Mouse (Mus musculus) neural tube, embryonic 13.5 days (tissue): ENCODE data around the gene Tspan9. TPM values are rescaled to one million over a fixed set of nuclear protein-coding genes. Genes with fewer than 3 reads are reported as not detected.
A peak's percentile ranks its signal among the peaks of the same experiment; 100 is the strongest.

Source experiments
- ATAC-seq: fragments of 200-750 bp; cut with Nextera tagmentation; 2 replicates; pipeline ENCODE4 v1.8.0; 2017; ENCODE audit warnings: low read depth, mild to moderate bottlenecking, moderate TSS enrichment, moderate library complexity
- H3K27ac ChIP-seq: fragments of 300-500 bp; sonication (generic); replicated peaks from 2 replicates; pipeline ENCODE4 v1.5.1; 2015; ENCODE audit warnings: moderate library complexity, mild to moderate bottlenecking, inconsistent platforms
- H3K27me3 ChIP-seq: fragments of 300-500 bp; sonication (generic); 2 replicates; pipeline ENCODE4 v1.6.1; 2015; ENCODE audit warnings: mild to moderate bottlenecking, inconsistent platforms
- H3K36me3 ChIP-seq: fragments of 300-500 bp; sonication (generic); 2 replicates; pipeline ENCODE4 v1.6.1; 2015; ENCODE audit warnings: mild to moderate bottlenecking, inconsistent platforms
- H3K4me1 ChIP-seq: fragments of 300-500 bp; sonication (generic); replicated peaks from 2 replicates; pipeline ENCODE4 v1.6.1; 2015; ENCODE audit warnings: inconsistent platforms
- H3K4me2 ChIP-seq: fragments of 300-500 bp; sonication (generic); 2 replicates; pipeline ENCODE4 v1.6.1; 2015; ENCODE audit warnings: inconsistent platforms, mild to moderate bottlenecking, moderate library complexity
- H3K4me3 ChIP-seq: fragments of 300-500 bp; sonication (generic); 2 replicates; pipeline ENCODE4 v1.5.1; 2015; ENCODE audit warnings: mild to moderate bottlenecking, inconsistent platforms
- H3K9ac ChIP-seq: fragments of 300-500 bp; sonication (generic); 2 replicates; pipeline ENCODE4 v1.6.1; 2015; ENCODE audit warnings: moderate library complexity, mild to moderate bottlenecking, inconsistent platforms
- H3K9me3 ChIP-seq: fragments of 300-500 bp; sonication (generic); 2 replicates; pipeline ENCODE4 v1.6.1; 2016; ENCODE audit warnings: inconsistent platforms
- WGBS: fragments of 180-500 bp; shearing (Covaris S2); methylation state at CpG from one replicate; pipeline ENCODE4 v1.1.7; 2015; 5-methylcytosine and 5-hydroxymethylcytosine counted together
- polyA plus RNA-seq: library from polyadenylated mRNA; unstranded; fragments of >200 nt; fragmentation: Nextera tagmentation; extraction: Ambion mirVana; gene quantifications from 2 replicates; pipeline ENCODE4 v1.2.1, GENCODE M21; 2015

Tspan9 gene
- polyA plus RNA-seq, 1 experiment from 2014 or later, result 38.5 TPM

DNA sequence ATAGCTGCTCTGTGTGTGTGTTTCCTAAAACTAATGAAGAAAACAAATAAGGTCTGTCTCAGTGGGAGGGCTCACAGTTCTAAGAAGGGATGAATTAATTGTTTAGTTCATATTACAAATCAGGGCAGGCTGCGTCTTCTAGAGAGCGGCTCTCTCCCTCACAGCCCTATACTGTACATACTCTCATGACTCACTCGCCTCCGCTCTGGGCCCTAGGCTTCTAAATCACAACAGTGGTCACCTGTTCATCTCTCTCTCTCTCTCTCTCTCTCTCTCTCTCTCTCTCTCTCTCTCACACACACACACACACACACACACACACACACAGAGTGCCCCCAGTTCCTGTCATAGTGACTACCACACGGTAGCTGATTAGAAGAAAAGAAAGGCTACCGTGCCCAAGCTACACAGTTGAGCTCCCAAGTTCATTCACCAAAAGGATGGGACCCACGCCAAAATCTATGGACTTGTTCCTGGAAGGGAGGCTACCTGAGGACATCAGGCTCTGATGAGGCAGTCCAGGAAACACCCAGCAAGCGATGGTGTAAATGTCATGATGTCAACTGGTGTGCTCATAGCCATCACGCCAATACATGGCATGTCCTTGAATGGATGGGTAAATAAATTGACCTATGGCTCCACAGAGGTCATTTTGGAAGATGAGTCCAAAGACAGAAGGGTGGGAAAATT lies 104.2 kb downstream of the Tspan9 start:
- WGBS, result 80% methylated on average over 9 of the region's 9 CpGs
- Histone ChIP-seq H3K9me3 (no peaks in the 10 kb centered on the region), H3K4me1 (peaks cover 53% of the 10 kb centered on the region)

DNA sequence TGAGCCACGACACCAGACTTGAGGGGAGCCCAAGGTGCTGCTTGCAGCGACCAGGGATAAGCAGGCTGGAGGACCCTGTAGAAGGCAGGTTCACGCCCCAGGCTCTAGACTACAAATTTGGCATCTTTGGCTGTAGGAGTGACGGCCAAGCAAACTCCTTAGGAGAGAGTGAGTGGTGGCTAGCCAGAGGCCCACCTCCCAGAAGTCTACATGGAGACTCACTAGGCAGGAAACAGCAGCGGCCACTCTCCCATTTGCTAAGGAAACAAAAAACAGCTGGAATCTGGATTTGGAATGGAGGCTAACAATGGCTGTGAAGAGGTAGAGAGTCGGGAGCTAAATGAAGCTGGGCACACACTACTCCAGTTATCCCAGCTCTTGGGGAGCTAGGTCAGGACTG lies 104.8 kb downstream of the Tspan9 start:
- no peak for ATAC-seq
- Histone ChIP-seq H3K4me3 (no peak overlapping the region), H3K4me1 (peaks cover 53% of the 10 kb centered on the region), H3K36me3 (no peaks in the 10 kb centered on the region), H3K9ac (no peak overlapping the region), H3K27ac (no peak overlapping the region), H3K9me3 (no peaks in the 10 kb centered on the region), H3K27me3 (peaks cover 19% of the 10 kb centered on the region), H3K4me2 (no peak overlapping the region)
- 59% methylated on average over 6 of the region's 6 CpGs for WGBS

More for the DNA sequence above, 104.2 kb downstream of the Tspan9 start:
- no peak overlapping the region for H3K9ac ChIP-seq
- no peak overlapping the region for H3K4me2 ChIP-seq
- no peak overlapping the region for H3K4me3 ChIP-seq
- peaks cover 16% of the 10 kb centered on the region; the same call in 1 of the 2 replicates for H3K27me3 ChIP-seq
- no peaks in the 10 kb centered on the region for H3K36me3 ChIP-seq
- no peak overlapping the region for H3K27ac ChIP-seq
- no peak for ATAC-seq

DNA sequence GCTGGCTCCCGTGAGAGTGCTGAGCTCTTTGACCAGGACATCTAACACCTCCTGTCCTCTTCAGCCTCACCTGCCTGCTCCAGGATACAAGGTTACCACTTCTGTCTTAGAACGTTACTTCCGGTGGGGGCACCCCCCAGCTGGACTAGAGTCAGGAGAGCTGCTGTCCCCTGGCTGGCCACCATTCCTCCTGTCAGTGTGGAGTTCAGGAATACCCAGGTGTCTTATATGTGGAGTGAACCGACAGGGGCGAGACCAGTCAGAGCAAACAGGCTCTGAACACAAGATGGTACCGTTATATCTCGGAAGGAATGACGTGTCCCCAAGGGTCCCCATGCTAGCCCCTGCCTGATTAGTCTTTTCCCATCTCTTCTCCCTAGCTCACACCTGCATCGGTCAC lies 106.8 kb downstream of the Tspan9 start:
- Histone ChIP-seq H3K9ac (no peak overlapping the region), H3K36me3 (no peaks in the 10 kb centered on the region), H3K4me3 (no peak overlapping the region), H3K27ac (no peak overlapping the region), H3K27me3 (peaks cover 30% of the 10 kb centered on the region), H3K9me3 (no peaks in the 10 kb centered on the region), H3K4me1 (peaks cover 47% of the 10 kb centered on the region), H3K4me2 (no peak overlapping the region)
- ATAC-seq, result no peak
- WGBS, result 80% methylated on average over 9 of the region's 9 CpGs

DNA sequence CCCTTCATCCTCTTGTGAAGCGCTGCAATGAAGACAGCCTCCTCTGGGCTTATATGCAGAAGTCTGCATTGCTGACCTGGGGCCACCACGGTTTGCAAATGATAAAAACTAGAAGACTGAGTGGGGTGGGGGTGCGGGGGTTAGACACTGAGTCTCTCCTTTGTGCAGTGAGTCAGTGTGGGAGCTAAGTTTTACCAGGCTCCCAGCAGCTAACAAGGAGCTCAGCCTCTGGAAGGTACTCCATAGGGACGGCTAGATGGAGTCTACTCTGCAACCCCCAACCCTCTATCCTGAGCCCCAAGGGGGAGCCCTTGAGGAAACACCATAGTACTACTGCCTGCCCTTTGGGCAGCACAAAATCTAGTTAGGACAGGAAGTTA lies 107.5 kb downstream of the Tspan9 start:
- WGBS, result 10% methylated on average over 4 of the region's 4 CpGs
- H3K27me3 ChIP-seq, result peaks cover 30% of the 10 kb centered on the region
- H3K4me1 ChIP-seq, result peaks cover 46% of the 10 kb centered on the region
- peak overlapping the region; percentile 55 for H3K4me3 ChIP-seq
- peak overlapping the region; percentile 94 for H3K4me2 ChIP-seq
- peak; percentile 15 for ATAC-seq
- H3K9ac ChIP-seq, result peak overlapping the region; percentile 74
- no peaks in the 10 kb centered on the region for H3K9me3 ChIP-seq
- peak overlapping the region; percentile 72; the same call in 1 of the 2 replicates for H3K27ac ChIP-seq
- H3K36me3 ChIP-seq, result no peaks in the 10 kb centered on the region

DNA sequence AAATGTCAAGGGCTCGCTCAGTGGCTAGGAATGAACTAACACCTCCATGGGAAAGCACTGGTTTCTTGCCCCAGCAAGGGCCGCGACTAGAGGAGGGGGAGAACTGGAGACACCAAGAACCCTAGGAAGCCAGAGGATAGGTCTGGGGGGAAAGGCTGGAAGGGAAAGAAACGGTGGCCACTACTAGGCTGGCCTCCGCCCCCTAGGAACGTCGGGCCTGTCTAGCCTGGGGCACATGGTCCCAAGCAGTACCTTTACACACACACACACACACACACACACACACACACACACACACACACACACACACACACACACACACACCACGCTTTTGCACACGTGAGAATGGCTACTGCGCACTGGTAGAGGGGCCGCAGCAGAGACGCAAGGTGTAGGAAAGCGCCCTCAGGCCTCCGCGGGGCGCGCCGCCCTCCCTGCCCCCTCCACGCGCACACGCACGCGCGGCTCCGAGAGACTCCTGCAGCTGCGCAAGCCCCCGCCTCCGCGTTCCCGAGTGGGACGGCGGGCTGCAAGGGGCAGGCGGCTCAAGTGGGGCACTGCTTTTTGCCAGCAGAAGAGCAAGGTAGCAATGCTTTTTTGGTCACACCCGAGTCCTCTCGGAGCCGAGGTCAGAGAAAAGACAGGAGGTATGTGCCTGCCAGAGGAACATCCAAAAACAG lies 108.0 kb downstream of the Tspan9 start:
- peaks cover 30% of the 10 kb centered on the region for H3K27me3 ChIP-seq
- peak overlapping the region; percentile 55 for H3K4me3 ChIP-seq
- under 1% methylated on average over 33 of the region's 36 CpGs for WGBS
- peaks cover 48% of the 10 kb centered on the region for H3K4me1 ChIP-seq
- H3K36me3 ChIP-seq, result no peaks in the 10 kb centered on the region
- H3K4me2 ChIP-seq, result peak overlapping the region; percentile 94
- peak; percentile 64 for ATAC-seq
- H3K9ac ChIP-seq, result peak overlapping the region; percentile 74
- H3K9me3 ChIP-seq, result no peaks in the 10 kb centered on the region
- peak overlapping the region; percentile 72 for H3K27ac ChIP-seq

DNA sequence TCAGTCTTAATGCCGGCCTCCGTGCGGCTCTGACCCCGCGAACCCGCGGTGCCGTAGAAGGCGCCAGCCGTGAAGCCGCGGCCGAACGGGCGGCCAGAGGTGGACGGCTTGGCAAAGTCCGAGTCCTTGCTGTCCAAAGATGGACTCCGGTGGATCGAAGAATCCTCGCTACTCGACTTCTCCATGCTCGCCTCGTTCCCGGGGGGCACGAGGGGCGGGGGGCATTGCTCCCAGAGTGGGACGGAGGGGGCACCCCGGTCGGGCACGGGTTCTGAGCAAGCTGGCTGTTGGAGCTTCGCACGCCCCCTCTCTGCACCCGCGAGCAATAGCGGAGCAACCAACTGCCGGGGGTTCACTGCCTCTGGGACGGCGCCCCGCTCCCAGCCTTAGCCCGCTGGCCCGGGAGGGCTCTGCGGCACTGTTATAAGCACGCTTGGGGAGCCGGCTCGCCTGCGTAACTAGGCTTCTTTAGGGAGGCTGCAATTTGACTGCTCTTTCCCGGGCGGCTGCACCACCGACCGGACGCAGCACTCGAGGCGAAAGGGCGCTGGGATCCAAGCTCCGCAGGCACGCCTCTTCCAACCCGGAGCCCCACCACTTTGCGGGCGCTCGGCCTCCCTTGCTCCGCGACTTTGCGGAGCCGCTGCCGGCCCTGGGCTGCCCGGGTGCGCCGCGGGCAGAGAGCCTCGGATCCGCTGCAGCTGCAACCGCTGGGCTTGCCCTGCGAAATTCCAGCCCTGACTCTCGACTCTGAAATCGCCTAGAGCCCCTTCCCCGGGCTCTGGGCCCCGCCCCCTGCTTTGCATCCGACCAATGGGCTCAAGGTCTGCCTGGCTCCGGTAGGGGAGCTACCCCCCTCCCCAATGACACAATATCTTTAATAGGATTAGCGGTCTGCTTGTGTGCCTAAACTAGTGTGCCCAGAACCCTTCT lies 108.8 kb downstream of the Tspan9 start:
- H3K9ac ChIP-seq, result peak overlapping the region; percentile 74
- H3K4me3 ChIP-seq, result peak overlapping the region; percentile 55
- under 1% methylated on average over 80 of the region's 80 CpGs for WGBS
- H3K27me3 ChIP-seq, result peaks cover 30% of the 10 kb centered on the region
- peak overlapping the region; percentile 72 for H3K27ac ChIP-seq
- H3K36me3 ChIP-seq, result no peaks in the 10 kb centered on the region
- H3K9me3 ChIP-seq, result no peaks in the 10 kb centered on the region
- ATAC-seq, result peak; percentile 78
- H3K4me2 ChIP-seq, result peak overlapping the region; percentile 94
- H3K4me1 ChIP-seq, result peaks cover 54% of the 10 kb centered on the region

DNA sequence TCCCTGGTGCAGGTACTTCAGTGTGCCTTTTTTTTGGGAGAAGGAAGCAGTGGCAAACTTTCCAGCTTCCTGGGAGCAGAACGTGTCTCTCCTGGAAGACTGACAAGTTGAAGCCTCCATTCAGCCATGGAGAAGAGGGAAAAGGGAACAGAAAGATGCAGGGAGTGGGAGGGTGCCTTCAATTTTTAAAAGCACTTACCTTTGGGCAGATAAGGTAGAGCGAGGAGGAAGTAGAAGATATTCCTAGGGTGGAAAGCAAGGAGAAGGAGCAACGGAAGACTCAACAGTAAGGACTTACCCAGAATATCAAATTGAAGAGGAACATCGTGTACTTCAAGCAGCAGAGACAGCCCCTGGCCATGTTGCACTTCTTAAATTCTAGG lies 109.5 kb downstream of the Tspan9 start:
- H3K27me3 ChIP-seq, result peaks cover 30% of the 10 kb centered on the region
- peak overlapping the region; percentile 55 for H3K4me3 ChIP-seq
- peak overlapping the region; percentile 94 for H3K4me2 ChIP-seq
- peaks cover 54% of the 10 kb centered on the region for H3K4me1 ChIP-seq
- no peaks in the 10 kb centered on the region for H3K36me3 ChIP-seq
- H3K9me3 ChIP-seq, result no peaks in the 10 kb centered on the region
- H3K27ac ChIP-seq, result no peak overlapping the region
- WGBS, result 12% methylated on average over 4 of the region's 4 CpGs
- no peak for ATAC-seq
- H3K9ac ChIP-seq, result peak overlapping the region; percentile 74

DNA sequence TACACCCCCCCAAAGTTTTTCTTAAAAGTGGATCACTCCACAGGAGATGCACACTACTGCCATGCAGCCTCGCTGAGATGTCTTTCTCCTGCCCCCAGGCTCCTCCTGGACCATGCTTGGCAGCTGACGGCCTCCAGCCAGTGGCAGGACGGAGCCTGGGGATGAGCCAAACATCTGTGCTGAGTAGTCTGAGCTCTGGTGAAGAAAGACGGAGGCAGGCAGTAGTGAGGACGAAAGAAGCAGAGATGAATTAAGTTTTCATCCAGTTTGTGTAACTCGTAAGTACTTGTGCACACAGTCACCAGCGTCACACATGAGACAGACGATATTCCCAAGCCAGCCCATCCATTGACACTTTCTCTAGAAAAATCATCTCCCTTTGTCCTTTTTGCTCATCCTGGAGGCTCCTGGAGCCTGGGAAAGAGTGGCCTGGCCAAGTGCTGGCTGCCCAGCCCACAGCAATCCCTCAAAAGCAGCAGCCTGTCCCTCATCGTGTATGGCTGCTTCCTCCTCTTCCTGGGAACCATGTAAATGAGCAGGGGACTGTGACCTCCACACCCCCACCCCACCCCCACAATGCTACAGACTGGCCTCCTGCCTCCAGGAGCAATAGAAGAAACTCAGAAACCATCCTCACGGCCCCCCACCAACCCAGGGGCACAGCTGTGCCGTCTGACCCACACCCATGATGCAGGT lies 110.1 kb downstream of the Tspan9 start:
- WGBS, result 41% methylated on average over 11 of the region's 11 CpGs
- peaks cover 57% of the 10 kb centered on the region for H3K4me1 ChIP-seq

DNA sequence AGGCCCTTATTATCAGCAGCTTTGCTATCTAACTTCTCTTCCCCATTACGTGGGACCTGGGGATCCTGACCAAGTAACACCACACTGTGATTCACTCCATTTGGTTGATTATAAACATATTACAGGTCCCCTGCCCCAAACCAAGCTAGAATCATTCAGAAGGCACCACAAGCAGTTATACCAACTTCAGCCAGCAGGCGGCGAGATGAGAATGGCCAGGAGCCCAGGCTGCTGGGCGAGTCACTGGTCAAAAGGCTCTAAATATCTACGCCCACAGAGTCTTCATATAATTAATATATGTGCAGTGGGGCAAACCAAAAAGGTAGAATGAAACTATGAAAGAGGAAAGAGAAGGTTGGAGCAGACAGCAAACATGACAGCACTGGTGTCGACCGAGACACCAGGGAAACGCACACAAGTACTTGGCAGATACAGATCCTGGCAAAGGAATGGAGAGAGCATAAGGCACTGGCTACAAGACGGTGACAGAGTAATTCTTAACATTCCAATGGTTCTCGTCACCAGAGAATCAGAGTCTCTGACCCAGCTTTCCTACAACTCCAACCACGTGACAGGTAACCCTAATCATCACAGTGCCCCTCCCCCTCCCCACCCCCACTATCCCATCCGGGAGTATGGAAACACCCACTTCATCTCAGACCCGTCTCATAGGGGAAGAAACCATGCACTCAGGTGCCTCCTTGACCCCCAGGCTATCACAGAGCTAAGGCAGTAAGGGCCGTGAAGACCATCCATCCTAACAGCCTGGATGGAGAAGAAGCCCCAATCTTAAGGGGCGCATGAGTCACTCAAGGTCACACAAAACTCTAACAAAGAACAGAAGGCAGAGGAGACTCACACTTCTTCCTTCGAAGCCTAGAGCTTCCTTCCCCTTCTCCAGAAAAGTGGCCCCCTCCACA lies 110.9 kb downstream of the Tspan9 start:
- Histone ChIP-seq H3K9ac (no peak overlapping the region), H3K9me3 (no peaks in the 10 kb centered on the region), H3K36me3 (no peaks in the 10 kb centered on the region), H3K27ac (no peak overlapping the region), H3K4me1 (peaks cover 58% of the 10 kb centered on the region), H3K4me2 (peak overlapping the region; percentile 94), H3K4me3 (peak overlapping the region; percentile 55), H3K27me3 (peaks cover 28% of the 10 kb centered on the region)
- no peak for ATAC-seq
- 37% methylated on average over 16 of the region's 16 CpGs for WGBS

More for the DNA sequence above, 110.1 kb downstream of the Tspan9 start:
- Histone ChIP-seq H3K9me3 (no peaks in the 10 kb centered on the region), H3K27ac (no peak overlapping the region), H3K27me3 (peaks cover 30% of the 10 kb centered on the region), H3K4me3 (peak overlapping the region; percentile 55), H3K36me3 (no peaks in the 10 kb centered on the region), H3K9ac (peak overlapping the region; percentile 74), H3K4me2 (peak overlapping the region; percentile 94)
- no peak for ATAC-seq

DNA sequence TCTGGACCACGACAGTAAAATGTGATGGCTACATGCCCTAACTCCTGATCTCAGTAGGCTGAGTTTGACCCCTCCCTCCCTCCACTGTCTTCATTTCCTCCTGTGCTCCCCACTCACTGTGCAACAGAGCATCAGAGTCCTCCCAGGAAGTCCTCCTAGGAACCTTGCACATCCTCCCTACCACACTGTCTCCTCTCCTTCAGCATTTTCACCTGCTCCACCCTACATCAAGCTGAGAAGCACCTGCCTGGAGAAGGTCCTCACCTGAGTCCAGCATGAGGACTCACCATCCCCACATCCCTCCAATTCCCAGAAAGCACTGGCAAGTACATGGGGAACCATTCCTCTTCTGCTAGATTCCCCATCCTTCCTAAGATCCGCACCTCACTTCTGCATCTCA lies 111.8 kb downstream of the Tspan9 start:
- 65% methylated on average over 2 of the region's 2 CpGs for WGBS
- no peak for ATAC-seq
- H3K27me3 ChIP-seq, result peaks cover 19% of the 10 kb centered on the region
- no peak overlapping the region for H3K27ac ChIP-seq
- H3K4me1 ChIP-seq, result peaks cover 52% of the 10 kb centered on the region
- H3K36me3 ChIP-seq, result no peaks in the 10 kb centered on the region
- no peak overlapping the region for H3K4me3 ChIP-seq
- H3K9me3 ChIP-seq, result no peaks in the 10 kb centered on the region
- H3K9ac ChIP-seq, result no peak overlapping the region
- H3K4me2 ChIP-seq, result no peak overlapping the region

DNA sequence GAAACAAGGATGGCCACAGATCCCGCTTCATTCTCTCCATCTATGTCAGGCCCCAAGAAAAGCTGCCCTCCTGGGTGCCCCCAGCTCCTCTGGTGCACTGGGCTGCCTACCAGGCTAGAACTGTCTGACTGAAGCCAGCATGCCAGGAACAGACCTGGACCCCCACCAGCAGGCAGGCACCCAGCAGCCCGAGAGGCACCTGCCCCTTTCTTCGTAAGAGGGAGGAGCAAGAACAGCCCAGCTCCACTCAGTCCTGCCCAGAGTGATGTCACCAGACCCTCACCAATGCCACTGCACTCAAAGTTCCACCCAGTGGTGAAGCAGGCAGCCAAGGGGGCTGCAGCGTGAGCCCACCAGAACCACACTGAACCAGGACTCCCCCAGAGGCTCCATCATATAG lies 112.3 kb downstream of the Tspan9 start:
- Histone ChIP-seq H3K9ac (no peak overlapping the region), H3K4me3 (no peak overlapping the region), H3K4me1 (peaks cover 49% of the 10 kb centered on the region), H3K27me3 (peaks cover 14% of the 10 kb centered on the region), H3K36me3 (no peaks in the 10 kb centered on the region), H3K27ac (no peak overlapping the region), H3K4me2 (no peak overlapping the region), H3K9me3 (no peaks in the 10 kb centered on the region)
- 65% methylated on average over 4 of the region's 4 CpGs for WGBS
- ATAC-seq, result no peak
